Mouse (Mus musculus): ENCODE results near the gene Krt8. TPM values are rescaled to one million over a fixed set of nuclear protein-coding genes. Genes with fewer than 3 reads are reported as not detected.
A peak's percentile ranks its signal among the peaks of the same experiment; 100 is the strongest.

The Krt8 gene
- total and polyA plus RNA-seq, 3 experiments, result 0.69 to 0.93 TPM; not detected in 1

DNA sequence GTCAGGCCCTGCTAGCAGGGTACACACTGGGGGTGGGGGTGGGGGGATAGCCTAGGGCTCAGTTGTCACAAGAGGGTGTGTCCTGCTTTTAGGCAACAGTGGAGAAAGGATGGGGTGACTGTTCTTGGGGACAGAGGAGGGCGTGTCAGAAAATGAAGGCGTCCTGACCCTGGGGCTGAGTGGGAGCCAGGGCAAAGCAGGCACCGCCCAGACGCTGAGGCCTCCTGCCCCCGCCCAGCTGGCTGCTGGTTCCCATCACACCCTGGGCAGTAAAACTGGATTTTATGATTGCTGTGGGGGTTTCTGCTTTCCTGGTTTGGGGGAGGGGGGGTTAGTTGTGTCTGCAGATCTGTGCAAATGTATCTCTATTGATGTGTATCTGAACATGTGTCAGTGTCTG lies 28.3 kb downstream of the Krt8 start (continued):
- TF ChIP-seq GABPA (IDR thresholded peaks at IDR 0.05; ENCODE audit: low read depth, low read length) (no peak), MAX (IDR thresholded peaks at IDR 0.05; ENCODE audit: low read length) (0 out of 2 replicates have a peak, but pooled peaks have one; percentile 13), USF2 (IDR thresholded peaks at IDR 0.05; ENCODE audit: borderline replicate concordance in 1 of 2, insufficient read depth in 1 of 2, low read depth in 1 of 2, low read length in 2 of 2) (no peak), BHLHE40 (IDR thresholded peaks at IDR 0.05; ENCODE audit: borderline replicate concordance, low read depth, low read length) (no peak), POLR2A (IDR thresholded peaks at IDR 0.05; ENCODE audit: control insufficient read depth in 1 of 2, insufficient read depth in 1 of 2, low read depth in 1 of 2, low read length in 2 of 2, poor library complexity in 1 of 2) (no peak), ZC3H11A (IDR thresholded peaks at IDR 0.05; ENCODE audit: low read depth, low read length) (no peak), GATA1 (IDR thresholded peaks at IDR 0.05; ENCODE audit: low read depth, low read length) (no peak), CTCF (IDR thresholded peaks at IDR 0.05 in 2 of 3, conservative IDR thresholded peaks at IDR 0.05 in 1 of 3; ENCODE audit: control insufficient read depth in 1 of 3, insufficient read depth in 1 of 3, low read depth in 2 of 3, low read length in 3 of 3, poor library complexity in 1 of 3, severe bottlenecking in 1 of 3) (no peak), TBP (IDR thresholded peaks at IDR 0.05; ENCODE audit: low read depth, low read length) (no peak), TAL1 (IDR thresholded peaks at IDR 0.05; ENCODE audit: low read length) (no peak), TCF12 (IDR thresholded peaks at IDR 0.05; ENCODE audit: low read depth, low read length) (no peak), E2F4 (IDR thresholded peaks at IDR 0.05; ENCODE audit: borderline replicate concordance, low read depth, low read length) (no peak), ZMIZ1 (IDR thresholded peaks at IDR 0.05; ENCODE audit: low read depth, low read length) (no peak), ELF1 (IDR thresholded peaks at IDR 0.05; ENCODE audit: low read depth, low read length) (no peak), ZNF384 (IDR thresholded peaks at IDR 0.05; ENCODE audit: low read depth, low read length) (no peak), CHD2 (IDR thresholded peaks at IDR 0.05; ENCODE audit: low read length) (no peak), MEF2A (IDR thresholded peaks at IDR 0.05; ENCODE audit: extremely low read depth, insufficient replicate concordance, low read depth, low read length, poor library complexity, severe bottlenecking) (no peak), JUND (IDR thresholded peaks at IDR 0.05; ENCODE audit: low read depth, low read length) (no peak), UBTF (IDR thresholded peaks at IDR 0.05; ENCODE audit: borderline replicate concordance, insufficient read depth, low read depth, low read length) (no peak)

DNA sequence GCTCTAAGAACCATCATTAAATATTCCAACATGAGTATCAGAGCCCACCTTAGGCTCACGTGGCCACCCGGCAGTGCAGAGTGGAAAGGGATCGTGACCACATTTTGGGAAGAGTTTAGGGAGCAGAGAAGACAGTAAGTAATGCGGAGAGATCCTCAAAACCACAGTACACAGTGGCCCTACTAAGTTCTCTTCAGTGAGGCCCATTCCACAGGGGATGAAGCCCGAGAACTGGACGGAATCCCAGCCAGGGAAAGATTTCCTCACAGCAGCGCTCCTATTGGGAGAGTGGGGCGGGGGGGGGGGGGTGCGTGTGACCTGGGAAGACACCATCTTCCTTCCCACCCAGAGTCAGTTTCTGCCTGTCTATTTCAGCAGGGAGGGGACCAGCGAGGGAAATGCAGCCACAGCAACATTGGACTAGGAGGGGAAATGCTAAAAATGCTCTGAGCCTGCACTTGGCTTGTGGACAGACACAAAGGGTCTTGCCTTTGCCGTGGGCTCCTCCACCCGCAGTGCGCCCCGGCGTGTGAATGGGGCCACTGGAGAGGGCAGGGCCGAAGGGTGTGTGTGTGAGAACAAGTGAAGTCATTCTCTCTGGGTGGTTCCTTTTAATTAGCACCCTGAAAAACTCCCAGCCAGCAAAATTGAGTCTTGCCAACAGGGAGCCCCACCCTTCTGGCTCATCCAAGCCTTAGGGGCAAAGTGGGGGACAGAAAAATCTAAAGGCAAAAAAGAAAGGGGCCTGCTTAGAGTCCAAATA lies 30.0 kb downstream of the Krt8 start:
- H3K9ac ChIP-seq (ENCODE audit: control insufficient read depth, low read depth, low read length, poor library complexity, severe bottlenecking), result peak overlapping the region; percentile 39
- no peaks in the 10 kb centered on the region for H3K27me3 ChIP-seq (ENCODE audit: control insufficient read depth in 1 of 2, insufficient read depth in 2 of 2, low read length in 2 of 2)
- no peaks in the 10 kb centered on the region for H3K9me3 ChIP-seq (replicated peaks; ENCODE audit: insufficient read depth, low read length)
- H3K4me1 ChIP-seq (ENCODE audit: control insufficient read depth in 1 of 2, insufficient read depth in 2 of 2, low read length in 2 of 2), result peaks cover 17 to 42% of the 10 kb centered on the region in 2 experiments
- no peak overlapping the region for H3K27ac ChIP-seq (ENCODE audit: control insufficient read depth, low read depth, low read length)
- H3K4me3 ChIP-seq (ENCODE audit: control insufficient read depth in 1 of 2, insufficient read depth in 1 of 2, low read depth in 2 of 2, low read length in 2 of 2), result peak overlapping the region in 1 of 2 experiments; percentile 14; a peak in 1 of 4 replicates
- no peaks in the 10 kb centered on the region; the same call in 1 of the 2 replicates for H3K79me2 ChIP-seq (ENCODE audit: control insufficient read depth, insufficient read depth, low read length, poor library complexity)
- H3K36me3 ChIP-seq (ENCODE audit: control insufficient read depth in 1 of 2, insufficient read depth in 2 of 2, low read length in 2 of 2), result peaks cover 0 to 37% of the 10 kb centered on the region in 2 experiments; a peak in 2 of 4 replicates
- TF ChIP-seq ZMIZ1 (IDR thresholded peaks at IDR 0.05; ENCODE audit: low read depth, low read length) (no peak), SMC3 (IDR thresholded peaks at IDR 0.05; ENCODE audit: low read depth, low read length) (0 out of 2 replicates have a peak, but pooled peaks have one; percentile 4), MYB (IDR thresholded peaks at IDR 0.05; ENCODE audit: low read depth, low read length) (no peak), ELF1 (IDR thresholded peaks at IDR 0.05; ENCODE audit: low read depth, low read length) (no peak), USF1 (IDR thresholded peaks at IDR 0.05; ENCODE audit: low read depth, low read length) (peak; percentile 38; the same call in 1 of the 2 replicates), RAD21 (IDR thresholded peaks at IDR 0.05; ENCODE audit: low read depth, low read length) (no peak), RCOR1 (IDR thresholded peaks at IDR 0.05; ENCODE audit: low read depth, low read length) (no peak), MXI1 (IDR thresholded peaks at IDR 0.05; ENCODE audit: low read depth, low read length) (peak; percentile 22; the same call in 1 of the 2 replicates), ZKSCAN1 (IDR thresholded peaks at IDR 0.05; ENCODE audit: low read depth, low read length) (peak; percentile 67; the same call in 1 of the 2 replicates), JUND (IDR thresholded peaks at IDR 0.05; ENCODE audit: low read depth, low read length) (no peak), GATA1 (IDR thresholded peaks at IDR 0.05; ENCODE audit: low read depth, low read length) (no peak), GABPA (IDR thresholded peaks at IDR 0.05; ENCODE audit: low read depth, low read length) (no peak), E2F4 (IDR thresholded peaks at IDR 0.05; ENCODE audit: borderline replicate concordance, low read depth, low read length) (no peak), CHD2 (IDR thresholded peaks at IDR 0.05; ENCODE audit: low read length) (no peak), NELFE (IDR thresholded peaks at IDR 0.05; ENCODE audit: low read depth, low read length) (no peak), MAX (IDR thresholded peaks at IDR 0.05; ENCODE audit: low read length) (0 out of 2 replicates have a peak, but pooled peaks have one; percentile 20)
- peak; percentile 62 for DNase-seq (ENCODE audit: low read depth, low spot score)

Data from MEL (cell line).